Mouse (Mus musculus) heart, postnatal 0 days (tissue): ENCODE measurements at regions not wholly inside any gene's neighbourhood (a gene's known extent, or its start where the extent isn't known, plus 50 kb on each side); places are given as distances from the start of the nearest gene placed in this dataset.

Experiments used
- CTCF ChIP-seq: IDR thresholded peaks from 2 replicates; pipeline ENCODE4 v1.5.1; 2016; ENCODE audit warnings: antibody characterized with exemption, control low read depth, low read depth
- EP300 ChIP-seq: IDR thresholded peaks from 2 replicates; pipeline ENCODE4 v1.6.1; 2016; ENCODE audit warnings: antibody characterized with exemption, low read depth

DNA sequence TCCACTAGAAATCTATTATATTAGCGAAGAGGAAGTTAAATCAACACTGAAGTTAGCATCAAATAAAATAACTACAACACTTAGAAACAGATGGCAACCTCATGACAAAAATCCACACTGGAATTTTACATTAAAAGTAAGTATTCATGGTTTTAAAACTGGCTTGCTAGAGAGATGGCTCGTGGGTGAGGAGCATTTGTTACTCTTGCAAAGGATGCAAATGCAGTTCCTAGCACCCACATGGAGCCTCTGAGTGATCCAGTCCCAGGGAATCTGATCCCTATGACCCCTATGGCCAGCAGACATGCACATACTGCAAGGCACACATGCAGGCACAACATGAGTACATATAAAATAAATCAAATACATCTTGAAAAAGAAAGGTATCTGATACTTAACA lies 164.3 kb downstream of the Dnajb9 start:
- TF ChIP-seq CTCF (no peak), EP300 (no peak)
